8 mouse cellular contexts compared by ENCODE assay signal in genomic region chr11:90250189-90250588, GRCm38 (mm10). TPM values are rescaled to one million over a fixed set of nuclear protein-coding genes. Genes with fewer than 3 reads are reported as not detected.
A peak's percentile ranks its signal among the peaks of the same experiment; 100 is the strongest.
DNase-seq lines count a peak whose midpoint lies in the region; ATAC-seq and TF ChIP-seq lines count a peak whose summit lies in the region.

No protein-coding gene starts in this region.

- peak overlapping the region; percentile 81; the same call in 1 of the 2 replicates for H3K9ac ChIP-seq in ES-E14 (ENCODE audit: insufficient read depth, low read depth, low read length, poor library complexity, severe bottlenecking)
- peak overlapping the region; percentile 83 for H3K9ac ChIP-seq in intestine, embryonic 14.5 days (ENCODE audit: low read length)
- H3K9ac ChIP-seq in midbrain, postnatal 0 days (replicated peaks; ENCODE audit: low read length, poor library complexity, severe bottlenecking): peak overlapping the region; percentile 89

- H3K4me2 ChIP-seq in intestine, embryonic 14.5 days (ENCODE audit: low read length): peak overlapping the region; percentile 77
- peak overlapping the region; percentile 67 for H3K4me2 ChIP-seq in midbrain, postnatal 0 days (ENCODE audit: low read depth, low read length, poor library complexity, severe bottlenecking)

- TF ChIP-seq CTCF in gastrocnemius, adult 2 months (IDR thresholded peaks at IDR 0.05): no peak
- peak; percentile 14 for TF ChIP-seq CTCF in midbrain, postnatal 0 days (IDR thresholded peaks at IDR 0.05)

- H3K4me3 ChIP-seq in gastrocnemius, adult 2 months: peak overlapping the region; percentile 83
- H3K4me3 ChIP-seq in ES-E14 (ENCODE audit: insufficient read depth in 1 of 2, low read depth in 1 of 2, low read length in 2 of 2, poor library complexity in 1 of 2, severe bottlenecking in 1 of 2): peak overlapping the region; percentile 89 to 91
- H3K4me3 ChIP-seq in forebrain, embryonic 10.5 days: peak overlapping the region; percentile 70
- H3K4me3 ChIP-seq in intestine, embryonic 14.5 days (ENCODE audit: low read depth, low read length): peak overlapping the region; percentile 66
- peak overlapping the region; percentile 87 for H3K4me3 ChIP-seq in midbrain, postnatal 0 days (ENCODE audit: low read depth, low read length)

- DNase-seq in gastrocnemius, adult 2 months: no peak
- no peak for DNase-seq in gastrocnemius, adult 8-10 months (ENCODE audit: low spot score in 2 of 2)
- DNase-seq in ES-E14 (ENCODE audit: low read depth, low spot score): no peak
- DNase-seq in forebrain, embryonic 10.5 days (ENCODE audit: extremely low spot score, low spot score): no peak
- peak; percentile 58 for DNase-seq in intestine, embryonic 14.5 days (ENCODE audit: low spot score)
- no peak for DNase-seq in midbrain, postnatal 0 days (ENCODE audit: low spot score)
- no peak for DNase-seq in left cerebral cortex, postnatal 14 days (ENCODE audit: low spot score in 2 of 2)

- intact Hi-C loops in gastrocnemius, adult 2 months (cut with DNase I): no loop called here
- intact Hi-C loops in left cerebral cortex, postnatal 14 days (cut with DNase I): no loop called here

- WGBS in forebrain, embryonic 10.5 days: 4% methylated on average over 9 of the region's 9 CpGs
- 3% methylated on average over 9 of the region's 9 CpGs for WGBS in intestine, embryonic 14.5 days
- WGBS in midbrain, postnatal 0 days: under 1% methylated on average over 9 of the region's 9 CpGs

- H3K4me1 ChIP-seq in ES-E14 (ENCODE audit: control insufficient read depth in 2 of 2, insufficient read depth in 2 of 2, low read length in 2 of 2, poor library complexity in 1 of 2): no peaks in the 10 kb centered on the region; a peak in 1 of 4 replicates
- peaks cover 38% of the 10 kb centered on the region for H3K4me1 ChIP-seq in forebrain, embryonic 10.5 days
- H3K4me1 ChIP-seq in intestine, embryonic 14.5 days (replicated peaks; ENCODE audit: control insufficient read depth, insufficient read depth, low read length): peaks cover 26% of the 10 kb centered on the region
- 0 out of 2 replicates have a peak, but pooled peaks cover 3% of the 10 kb centered on the region for H3K4me1 ChIP-seq in midbrain, postnatal 0 days (ENCODE audit: insufficient read depth, low read length)

- H3K9me3 ChIP-seq in ES-E14 (ENCODE audit: control insufficient read depth, insufficient read depth, low read depth, low read length): no peaks in the 10 kb centered on the region
- no peaks in the 10 kb centered on the region for H3K9me3 ChIP-seq in forebrain, embryonic 10.5 days
- no peaks in the 10 kb centered on the region for H3K9me3 ChIP-seq in intestine, embryonic 14.5 days (ENCODE audit: control insufficient read depth, low read length)
- H3K9me3 ChIP-seq in midbrain, postnatal 0 days (ENCODE audit: low read length): no peaks in the 10 kb centered on the region

- H3K27me3 ChIP-seq in forebrain, embryonic 10.5 days (ENCODE audit: poor library complexity, severe bottlenecking): no peaks in the 10 kb centered on the region
- no peaks in the 10 kb centered on the region for H3K27me3 ChIP-seq in intestine, embryonic 14.5 days (replicated peaks; ENCODE audit: control insufficient read depth, insufficient read depth, low read length)
- H3K27me3 ChIP-seq in midbrain, postnatal 0 days (ENCODE audit: insufficient read depth, low read length): no peaks in the 10 kb centered on the region

- H3K27ac ChIP-seq in gastrocnemius, adult 2 months: peak overlapping the region; percentile 93
- H3K27ac ChIP-seq in ES-E14 (ENCODE audit: insufficient read depth, low read depth, low read length, poor library complexity, severe bottlenecking): no peak overlapping the region
- H3K27ac ChIP-seq in forebrain, embryonic 10.5 days: peak overlapping the region; percentile 95
- H3K27ac ChIP-seq in intestine, embryonic 14.5 days (ENCODE audit: low read depth): peak overlapping the region; percentile 65
- H3K27ac ChIP-seq in midbrain, postnatal 0 days (ENCODE audit: low read depth, low read length): peak overlapping the region; percentile 93

- no peak for ATAC-seq in intestine, embryonic 14.5 days (replicated peaks; ENCODE audit: low FRiP score, low TSS enrichment, low read depth)
- ATAC-seq in midbrain, postnatal 0 days (ENCODE audit: low FRiP score): no peak
- no peak for ATAC-seq in erythroid progenitor cell, adult 5-6 weeks (replicated peaks; ENCODE audit: low FRiP score, poor library complexity, severe bottlenecking)

- H3K36me3 ChIP-seq in ES-E14 (ENCODE audit: control insufficient read depth, insufficient read depth, low read length, poor library complexity, severe bottlenecking): no peaks in the 10 kb centered on the region
- peaks cover 13% of the 10 kb centered on the region for H3K36me3 ChIP-seq in forebrain, embryonic 10.5 days (replicated peaks)
- H3K36me3 ChIP-seq in intestine, embryonic 14.5 days (ENCODE audit: control insufficient read depth, insufficient read depth, low read length): no peaks in the 10 kb centered on the region
- H3K36me3 ChIP-seq in midbrain, postnatal 0 days (ENCODE audit: insufficient read depth, low read length): no peaks in the 10 kb centered on the region

- in situ Hi-C loops in ES-E14 (cut with MboI; ENCODE audit: low sequenced_read_pairs in 2 of 2, unreplicated experiment in 2 of 2): no loop called here

TF ChIP-seq in ES-E14, 5 proteins besides CTCF, POLR2A, EP300 and RAD21:
- TF ChIP-seq MAFK (IDR thresholded peaks at IDR 0.05; ENCODE audit: insufficient read depth, low read depth, low read length) (no peak), CHD2 (IDR thresholded peaks at IDR 0.05; ENCODE audit: low read depth, low read length) (no peak), HCFC1 (IDR thresholded peaks at IDR 0.05; ENCODE audit: borderline replicate concordance, insufficient read depth, low read length) (no peak), ZNF384 (IDR thresholded peaks at IDR 0.05; ENCODE audit: low read depth, low read length) (no peak), ZC3H11A (IDR thresholded peaks at IDR 0.05; ENCODE audit: borderline replicate concordance, low read depth, low read length) (no peak)

RNA-seq across cellular contexts. Expression of gene Mmd, which starts 0.9 kb away (rescaled TPM):
- 1 to 10 TPM; 9.2 to 9.5 TPM for total RNA-seq in gastrocnemius, adult 2 months (2021)
- total RNA-seq in gastrocnemius, adult 8-10 months (2022): 10 to 100 TPM in 2 of 4 experiments, 1 to 10 TPM in 2; 9.3 to 20.4 (median 12.4) TPM
- total RNA-seq in ES-E14 (2012; rRNA removed): 4.8 and 15.5 TPM in 2 replicates
- polyA plus RNA-seq in forebrain, embryonic 10.5 days (2016; fragmentation: Nextera tagmentation; extraction: Ambion mirVana): 40.3 and 41.2 TPM in 2 replicates
- 35.5 and 41.1 TPM in 2 replicates for polyA plus RNA-seq in intestine, embryonic 14.5 days (2014; fragmentation: Nextera tagmentation; extraction: Ambion mirVana)
- 220 and 223 TPM in 2 replicates for total RNA-seq in midbrain, postnatal 0 days (2014; rRNA removed)
- 125 and 130 TPM in 2 replicates for polyA plus RNA-seq in midbrain, postnatal 0 days (2015; fragmentation: Nextera tagmentation; extraction: Ambion mirVana)
- 100 to 1,000 TPM; 219 to 221 TPM for total RNA-seq in left cerebral cortex, postnatal 14 days (2021)
- 6.3 and 6.8 TPM in 2 replicates for total RNA-seq in erythroid progenitor cell, adult 5-6 weeks (2015; ENCODE audit: low replicate concordance)
- 2.6 and 7.0 TPM in 2 replicates for total RNA-seq in erythroid progenitor cell, adult 5-6 weeks (2017; ENCODE audit: low replicate concordance)

Comparison
In these comparisons a context has a peak if more than half of its experiments do, and no peak if none do; other contexts are left out.
1. RNA of gene Mmd, which starts 0.9 kb away (total RNA-seq): 220 to 223 TPM in midbrain, postnatal 0 days and 219 to 221 TPM in left cerebral cortex, postnatal 14 days; 4.8 to 15.5 TPM in ES-E14, 9.3 to 20.4 TPM in gastrocnemius, adult 8-10 months, 9.2 to 9.5 TPM in gastrocnemius, adult 2 months and 2.6 to 7.0 TPM in erythroid progenitor cell, adult 5-6 weeks; every median in the first group is over 10 times any median in the second.
2. Peak in every context shown above with its lines, with median percentiles within 50 percentile points of each other: H3K4me3 ChIP-seq and H3K9ac ChIP-seq.